11 mouse cellular contexts compared by ENCODE assay signal in genomic region chr7:65638170-65638770, GRCm38 (mm10). TPM values are rescaled to one million over a fixed set of nuclear protein-coding genes. Genes with fewer than 3 reads are reported as not detected.
DNase-seq lines count a peak whose midpoint lies in the region; ATAC-seq and TF ChIP-seq lines count a peak whose summit lies in the region.
"Had no signal": no experiment of that assay in that cellular context is flagged by ENCODE, and none has a peak within 500 bp of the region (broad histone marks: within the 10 kb centered on the region; RNA-seq: fewer than 3 reads in every experiment).

No protein-coding gene starts in this region.

- H3K9ac ChIP-seq in hindbrain, embryonic 13.5 days: no peak overlapping the region
- no peak overlapping the region for H3K9ac ChIP-seq in midbrain, embryonic 11.5 days (ENCODE audit: low read length)
- H3K9ac ChIP-seq in midbrain, embryonic 15.5 days: no peak overlapping the region
- no peak overlapping the region for H3K9ac ChIP-seq in midbrain, postnatal 0 days (replicated peaks; ENCODE audit: low read length, poor library complexity, severe bottlenecking)
- H3K9ac ChIP-seq: embryonic facial prominence, embryonic 13.5 days; heart, embryonic 15.5 days had no signal

- no peak overlapping the region for H3K27ac ChIP-seq in hindbrain, embryonic 13.5 days
- no peak overlapping the region for H3K27ac ChIP-seq in hindbrain, embryonic 10.5 days
- H3K27ac ChIP-seq in midbrain, embryonic 11.5 days (ENCODE audit: low read depth, low read length): no peak overlapping the region
- H3K27ac ChIP-seq in midbrain, embryonic 15.5 days: no peak overlapping the region
- no peak overlapping the region for H3K27ac ChIP-seq in midbrain, postnatal 0 days (ENCODE audit: low read depth, low read length)
- H3K27ac ChIP-seq: embryonic facial prominence, embryonic 13.5 days; heart, embryonic 15.5 days had no signal

- H3K4me3 ChIP-seq in hindbrain, embryonic 13.5 days: no peak overlapping the region
- no peak overlapping the region for H3K4me3 ChIP-seq in hindbrain, embryonic 10.5 days
- no peak overlapping the region for H3K4me3 ChIP-seq in midbrain, embryonic 11.5 days (ENCODE audit: low read depth, low read length)
- no peak overlapping the region for H3K4me3 ChIP-seq in midbrain, embryonic 15.5 days
- no peak overlapping the region for H3K4me3 ChIP-seq in midbrain, postnatal 0 days (ENCODE audit: low read depth, low read length)
- H3K4me3 ChIP-seq: embryonic facial prominence, embryonic 13.5 days; heart, embryonic 15.5 days had no signal

- H3K27me3 ChIP-seq in hindbrain, embryonic 13.5 days: peaks cover 9% of the 10 kb centered on the region
- peaks cover 9% of the 10 kb centered on the region for H3K27me3 ChIP-seq in hindbrain, embryonic 10.5 days (ENCODE audit: insufficient read depth, poor library complexity, severe bottlenecking)
- H3K27me3 ChIP-seq in midbrain, embryonic 11.5 days (ENCODE audit: control insufficient read depth, insufficient read depth, low read length): peaks cover 2% of the 10 kb centered on the region; the same call in 1 of the 2 replicates
- no peaks in the 10 kb centered on the region for H3K27me3 ChIP-seq in midbrain, embryonic 15.5 days (replicated peaks)
- H3K27me3 ChIP-seq in midbrain, postnatal 0 days (ENCODE audit: insufficient read depth, low read length): no peaks in the 10 kb centered on the region
- H3K27me3 ChIP-seq: embryonic facial prominence, embryonic 13.5 days; heart, embryonic 15.5 days had no signal

- H3K36me3 ChIP-seq in hindbrain, embryonic 13.5 days: no peaks in the 10 kb centered on the region
- H3K36me3 ChIP-seq in hindbrain, embryonic 10.5 days: no peaks in the 10 kb centered on the region
- no peaks in the 10 kb centered on the region for H3K36me3 ChIP-seq in midbrain, embryonic 11.5 days (ENCODE audit: control insufficient read depth, insufficient read depth, low read length)
- no peaks in the 10 kb centered on the region for H3K36me3 ChIP-seq in midbrain, embryonic 15.5 days (replicated peaks)
- H3K36me3 ChIP-seq in midbrain, postnatal 0 days (ENCODE audit: insufficient read depth, low read length): no peaks in the 10 kb centered on the region
- H3K36me3 ChIP-seq: embryonic facial prominence, embryonic 13.5 days; heart, embryonic 15.5 days had no signal

- peak; percentile 11 for DNase-seq in cerebellum, adult 11-12 months
- no peak for DNase-seq in hindbrain, embryonic 10.5 days (ENCODE audit: low spot score)
- peak; percentile 71 for DNase-seq in midbrain, embryonic 11.5 days (ENCODE audit: low spot score, missing footprints)
- no peak for DNase-seq in midbrain, postnatal 0 days (ENCODE audit: low spot score)
- DNase-seq in adrenal gland, postnatal 25 days: no peak
- DNase-seq: kidney, adult 18-20 months had no signal

- no peak overlapping the region for H3K4me2 ChIP-seq in hindbrain, embryonic 13.5 days
- H3K4me2 ChIP-seq in midbrain, embryonic 11.5 days: no peak overlapping the region
- H3K4me2 ChIP-seq in midbrain, embryonic 15.5 days: no peak overlapping the region
- no peak overlapping the region for H3K4me2 ChIP-seq in midbrain, postnatal 0 days (ENCODE audit: low read depth, low read length, poor library complexity, severe bottlenecking)
- H3K4me2 ChIP-seq: embryonic facial prominence, embryonic 13.5 days; heart, embryonic 15.5 days had no signal

- H3K4me1 ChIP-seq in hindbrain, embryonic 13.5 days (replicated peaks): no peaks in the 10 kb centered on the region
- no peaks in the 10 kb centered on the region for H3K4me1 ChIP-seq in hindbrain, embryonic 10.5 days (replicated peaks)
- H3K4me1 ChIP-seq in midbrain, embryonic 11.5 days (ENCODE audit: control insufficient read depth, insufficient read depth, low read length): no peaks in the 10 kb centered on the region
- no peaks in the 10 kb centered on the region for H3K4me1 ChIP-seq in midbrain, embryonic 15.5 days
- H3K4me1 ChIP-seq in midbrain, postnatal 0 days (ENCODE audit: insufficient read depth, low read length): no peaks in the 10 kb centered on the region
- H3K4me1 ChIP-seq: embryonic facial prominence, embryonic 13.5 days; heart, embryonic 15.5 days had no signal

- no peaks in the 10 kb centered on the region for H3K9me3 ChIP-seq in hindbrain, embryonic 13.5 days
- H3K9me3 ChIP-seq in hindbrain, embryonic 10.5 days: no peaks in the 10 kb centered on the region
- no peaks in the 10 kb centered on the region for H3K9me3 ChIP-seq in midbrain, embryonic 11.5 days (ENCODE audit: control insufficient read depth, low read length)
- no peaks in the 10 kb centered on the region for H3K9me3 ChIP-seq in midbrain, embryonic 15.5 days
- no peaks in the 10 kb centered on the region for H3K9me3 ChIP-seq in midbrain, postnatal 0 days (ENCODE audit: low read length)
- H3K9me3 ChIP-seq: embryonic facial prominence, embryonic 13.5 days; heart, embryonic 15.5 days had no signal

- no peak for ATAC-seq in cerebellum, adult (ENCODE audit: insufficient number of reproducible peaks, low FRiP score, low TSS enrichment)
- ATAC-seq in hindbrain, embryonic 13.5 days (ENCODE audit: low FRiP score): peak; percentile 52; the same call in 1 of the 2 replicates
- ATAC-seq in midbrain, embryonic 11.5 days (ENCODE audit: low FRiP score): no peak
- no peak for ATAC-seq in midbrain, embryonic 15.5 days (replicated peaks)
- ATAC-seq in midbrain, postnatal 0 days (ENCODE audit: low FRiP score): no peak

- WGBS in hindbrain, embryonic 13.5 days: 39% methylated on average over 7 of the region's 7 CpGs
- WGBS in hindbrain, embryonic 10.5 days: 61% methylated on average over 7 of the region's 7 CpGs
- 65% methylated on average over 7 of the region's 7 CpGs for WGBS in midbrain, embryonic 11.5 days
- WGBS in midbrain, embryonic 15.5 days: 54% methylated on average over 7 of the region's 7 CpGs
- WGBS in midbrain, postnatal 0 days: 47% methylated on average over 7 of the region's 7 CpGs

- peak; percentile 49 for TF ChIP-seq CTCF in midbrain, postnatal 0 days (IDR thresholded peaks at IDR 0.05)

RNA-seq across cellular contexts. Expression of gene Tarsl2, which starts 6.4 kb away (rescaled TPM):
- 14.7 and 15.0 TPM in 2 replicates for polyA plus RNA-seq in hindbrain, embryonic 13.5 days (2015; fragmentation: Nextera tagmentation; extraction: Ambion mirVana)
- polyA plus RNA-seq in hindbrain, embryonic 10.5 days (2016; fragmentation: Nextera tagmentation; extraction: Ambion mirVana): 6.3 and 7.3 TPM in 2 replicates
- polyA plus RNA-seq in midbrain, embryonic 11.5 days (2014; fragmentation: Nextera tagmentation; extraction: Ambion mirVana): 11.7 and 12.0 TPM in 2 replicates
- 16.1 and 16.5 TPM in 2 replicates for polyA plus RNA-seq in midbrain, embryonic 15.5 days (2015; fragmentation: Nextera tagmentation; extraction: Ambion mirVana)
- total RNA-seq in midbrain, postnatal 0 days (2014; rRNA removed): 19.7 and 22.8 TPM in 2 replicates
- polyA plus RNA-seq in midbrain, postnatal 0 days (2015; fragmentation: Nextera tagmentation; extraction: Ambion mirVana): 20.0 and 22.5 TPM in 2 replicates
- total RNA-seq in adrenal gland, postnatal 25 days (2021): 23.3 and 28.3 TPM in 2 replicates

RNA-seq across cellular contexts. Expression of gene Tm2d3, which starts 52.7 kb away (rescaled TPM):
- 81.3 and 82.3 TPM in 2 replicates for polyA plus RNA-seq in hindbrain, embryonic 13.5 days (2015; fragmentation: Nextera tagmentation; extraction: Ambion mirVana)
- polyA plus RNA-seq in hindbrain, embryonic 10.5 days (2016; fragmentation: Nextera tagmentation; extraction: Ambion mirVana): 80.0 and 81.1 TPM in 2 replicates
- 67.0 and 68.8 TPM in 2 replicates for polyA plus RNA-seq in midbrain, embryonic 11.5 days (2014; fragmentation: Nextera tagmentation; extraction: Ambion mirVana)
- polyA plus RNA-seq in midbrain, embryonic 15.5 days (2015; fragmentation: Nextera tagmentation; extraction: Ambion mirVana): 80.8 and 81.4 TPM in 2 replicates
- total RNA-seq in midbrain, postnatal 0 days (2014; rRNA removed): 74.2 and 84.3 TPM in 2 replicates
- polyA plus RNA-seq in midbrain, postnatal 0 days (2015; fragmentation: Nextera tagmentation; extraction: Ambion mirVana): 107 and 109 TPM in 2 replicates
- total RNA-seq in adrenal gland, postnatal 25 days (2021): 54.2 and 59.3 TPM in 2 replicates

Comparison
In these comparisons a context has a peak if more than half of its experiments do, and no peak if none do; other contexts are left out.
1. DNase-seq: peak in cerebellum, adult 11-12 months (single experiment) and midbrain, embryonic 11.5 days (single experiment); none in hindbrain, embryonic 10.5 days (single experiment), midbrain, postnatal 0 days (single experiment) and adrenal gland, postnatal 25 days (single experiment).